Mouse (Mus musculus) spleen, adult 2 months (tissue): ENCODE measurements at regions not wholly inside any gene's neighbourhood (a gene's known extent, or its start where the extent isn't known, plus 50 kb on each side); places are given as distances from the start of the nearest gene placed in this dataset.

Experiments
- CTCF ChIP-seq: fragments of 200-500 bp; IDR thresholded peaks from 2 replicates; pipeline ENCODE4 v1.5.1; 2011; ENCODE audit warnings: mild to moderate bottlenecking, inconsistent platforms; ENCODE audit not compliant: insufficient read depth, insufficient read length, insufficient replicate concordance; ENCODE audit errors: extremely low read depth
- POLR2A ChIP-seq: fragments of 200-500 bp; IDR thresholded peaks from 2 replicates; pipeline ENCODE4 v1.6.1; 2011; ENCODE audit warnings: low read depth, low read length, inconsistent platforms

- no peak for TF ChIP-seq CTCF
- no peak for TF ChIP-seq POLR2A
Observed at GRCm38 (mm10) chr12:106327351-106327750, 317.3 kb downstream of the Vrk1 start.
